Mouse (Mus musculus) cerebral cortex, adult 2 months (tissue): Measurements from ENCODE around the gene Vezt.

Experiments
- WGBS: fragments of 180-500 bp; shearing (Covaris S2); methylation state at CpG from one replicate; pipeline ENCODE4 v1.1.7; 2018; 5-methylcytosine and 5-hydroxymethylcytosine counted together

Vezt gene

DNA sequence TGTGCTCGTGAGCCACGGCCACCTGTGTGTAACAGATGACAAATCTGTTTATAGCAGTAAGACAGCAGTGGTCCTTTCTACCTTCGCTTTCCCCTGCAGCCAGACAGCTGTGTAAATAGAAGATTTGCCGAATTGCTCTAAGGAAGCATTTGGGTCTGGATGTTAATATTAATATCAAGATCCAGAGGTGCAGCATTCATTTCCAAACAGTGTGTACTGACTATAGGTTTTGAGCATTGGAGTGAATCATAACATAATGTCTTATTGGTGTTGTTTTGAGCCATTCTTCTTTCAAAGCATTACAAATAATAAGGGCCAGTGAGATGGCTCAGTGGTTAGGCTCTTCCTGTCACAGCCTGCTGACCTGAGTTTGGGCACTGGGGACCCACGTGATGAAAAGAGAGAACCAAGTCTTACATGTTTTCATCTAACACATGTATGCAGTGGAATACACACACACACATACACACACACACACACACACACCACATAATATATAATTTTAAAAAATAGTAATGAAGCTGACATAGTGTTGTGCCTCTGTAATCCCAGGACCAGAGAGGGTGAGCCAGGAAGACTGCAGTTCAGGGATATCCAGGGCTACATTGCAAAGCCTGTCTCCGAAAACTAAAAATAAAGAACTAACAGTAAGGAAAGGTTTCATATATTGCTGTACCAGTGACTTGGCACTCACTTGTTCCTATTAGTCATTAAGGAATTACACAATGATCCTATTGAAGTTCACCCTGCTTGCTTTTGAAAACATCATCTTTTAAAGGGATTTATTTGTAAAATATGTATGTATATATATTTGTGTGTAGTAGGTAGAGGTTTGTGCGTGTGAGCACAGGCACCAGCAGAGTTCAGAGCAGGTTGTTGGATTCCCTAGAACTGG lies 3.0 kb upstream of the Vezt start:
- 68% methylated on average over 7 of the region's 7 CpGs for WGBS

DNA sequence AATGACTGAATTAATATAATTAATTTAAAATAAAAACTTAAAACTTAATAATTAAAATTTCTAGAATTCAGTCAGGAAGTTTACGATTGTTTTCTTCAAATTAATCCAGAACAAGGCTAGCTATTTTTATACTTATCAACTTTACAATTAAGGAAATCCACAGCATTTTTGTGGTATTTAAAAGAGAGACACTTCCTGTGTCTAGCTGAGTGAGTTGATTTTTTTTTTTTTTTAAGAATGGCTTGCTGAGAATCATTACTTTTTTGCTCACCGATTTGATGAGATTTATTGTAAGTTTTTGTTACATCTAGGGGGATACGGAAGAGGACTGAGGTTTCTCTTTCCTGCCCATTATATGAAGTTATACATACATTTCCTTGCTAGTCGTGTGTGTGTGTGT lies 2.0 kb upstream of the Vezt start:
- 63% methylated on average over 4 of the region's 4 CpGs for WGBS

DNA sequence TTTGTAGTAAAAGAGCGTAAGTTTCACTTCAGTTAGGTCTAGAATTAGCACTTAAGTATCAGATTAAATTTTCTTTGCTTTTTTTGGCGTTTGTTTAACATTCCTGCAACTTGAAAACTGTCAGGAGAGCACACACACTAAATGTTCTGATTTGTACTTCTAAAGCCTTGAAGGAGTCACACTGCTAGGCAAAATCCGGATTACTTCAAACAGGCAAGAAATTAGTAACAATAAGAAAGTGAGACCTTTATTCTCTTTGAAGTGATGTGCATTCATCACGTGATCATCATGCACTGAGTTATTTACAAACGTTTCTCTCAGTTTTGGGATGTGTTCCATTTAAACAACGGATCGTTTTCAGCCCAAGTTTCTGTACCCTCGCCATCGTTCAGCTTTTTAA lies 1.6 kb upstream of the Vezt start:
- WGBS: 32% methylated on average over 9 of the region's 9 CpGs

DNA sequence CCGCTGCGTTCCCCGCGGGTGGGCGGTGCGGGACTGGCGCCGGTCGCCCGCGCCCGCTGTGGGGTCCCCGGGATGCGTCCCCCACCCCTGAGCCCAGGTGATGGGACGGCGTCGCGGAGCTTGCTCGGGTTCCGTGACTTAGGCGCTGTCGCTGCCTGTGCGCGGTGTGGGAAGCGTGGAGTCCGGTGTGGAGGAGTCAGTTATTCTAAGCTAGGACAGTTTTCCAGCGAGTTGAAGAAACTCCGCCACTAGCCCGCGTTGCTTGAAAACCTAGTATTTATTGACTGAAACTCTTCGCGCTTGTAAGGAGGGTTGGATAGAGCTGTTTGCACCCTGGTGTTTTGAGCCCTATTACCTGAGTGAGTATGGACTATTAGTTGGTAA lies 750 bp upstream of the Vezt start:
- WGBS: under 1% methylated on average over 31 of the region's 32 CpGs

DNA sequence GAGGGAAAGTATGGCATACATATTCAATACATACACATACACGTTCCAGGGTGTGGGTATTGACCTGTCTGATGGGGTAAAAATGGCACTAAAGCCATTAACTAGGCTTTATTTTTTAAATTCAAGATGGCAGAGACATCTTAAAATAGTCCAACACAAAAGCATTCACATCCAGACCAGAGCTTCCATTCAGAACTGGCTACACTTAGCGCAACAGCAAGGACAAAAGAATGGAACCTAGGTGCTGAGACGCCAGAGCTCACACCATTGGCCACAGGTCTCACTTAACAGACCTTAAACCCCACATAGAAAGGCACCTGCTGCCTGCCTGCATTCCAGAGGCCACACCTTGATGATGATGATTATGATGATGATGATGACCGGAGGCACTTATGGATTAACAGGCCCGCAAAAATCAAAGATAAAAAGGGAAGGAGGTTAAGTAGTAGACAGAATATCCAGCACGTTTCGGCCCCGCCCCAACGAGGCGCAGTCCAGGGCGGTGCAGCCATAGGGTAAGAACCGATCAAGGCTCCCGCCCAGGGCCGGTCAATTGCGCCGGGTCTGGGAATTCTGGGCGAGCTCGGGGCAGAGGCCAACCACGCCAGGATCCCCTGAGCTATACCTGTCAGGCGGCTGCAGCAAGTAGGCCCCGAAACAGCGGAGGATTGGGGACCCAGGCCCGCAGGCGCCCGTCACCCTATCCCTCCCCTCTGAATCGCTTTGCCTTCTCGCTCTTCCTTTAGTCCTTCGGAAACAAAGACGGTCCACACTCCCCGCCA lies 550 bp downstream of the Vezt start:
- WGBS: under 1% methylated on average over 30 of the region's 30 CpGs

DNA sequence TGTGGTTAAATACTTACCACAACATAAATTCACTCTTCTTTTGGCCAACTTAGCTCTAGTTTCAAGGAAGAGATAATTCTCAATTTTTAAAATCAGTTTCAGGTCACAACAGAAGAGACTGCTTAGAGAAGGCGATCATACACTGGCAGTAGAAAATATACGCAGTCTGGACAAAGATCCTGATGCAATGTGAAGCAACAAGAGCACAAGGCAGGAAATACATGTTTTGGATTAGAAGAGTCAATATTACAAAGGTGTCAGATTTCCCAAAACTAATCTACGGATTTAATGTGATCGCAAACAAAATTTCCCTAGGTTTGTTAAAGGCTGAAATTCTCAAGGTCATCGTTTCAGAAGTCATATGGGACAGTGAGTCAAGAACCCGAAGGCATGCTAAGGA lies 4.5 kb downstream of the Vezt start:
- WGBS: 91% methylated on average over 6 of the region's 6 CpGs

DNA sequence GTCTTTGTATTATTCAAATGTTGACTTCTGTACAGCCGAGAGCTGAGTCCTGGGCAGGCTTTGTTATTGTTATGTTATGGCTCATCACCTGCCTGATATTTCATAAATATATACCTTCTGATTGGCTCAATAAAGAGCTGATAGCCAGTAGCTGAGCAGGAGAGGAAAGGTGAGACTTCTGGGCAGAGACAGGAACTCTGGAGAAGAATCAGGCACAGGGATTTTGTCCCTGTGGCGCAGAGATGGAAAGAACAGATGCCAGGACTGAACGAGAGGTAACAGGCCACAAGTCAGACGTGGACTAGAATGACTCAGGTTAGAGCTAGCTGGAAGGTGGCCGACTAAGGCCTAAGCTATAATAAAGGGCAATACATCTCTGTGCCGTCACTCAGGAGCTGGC lies 7.1 kb downstream of the Vezt start:
- WGBS: 85% methylated on average over 6 of the region's 6 CpGs

DNA sequence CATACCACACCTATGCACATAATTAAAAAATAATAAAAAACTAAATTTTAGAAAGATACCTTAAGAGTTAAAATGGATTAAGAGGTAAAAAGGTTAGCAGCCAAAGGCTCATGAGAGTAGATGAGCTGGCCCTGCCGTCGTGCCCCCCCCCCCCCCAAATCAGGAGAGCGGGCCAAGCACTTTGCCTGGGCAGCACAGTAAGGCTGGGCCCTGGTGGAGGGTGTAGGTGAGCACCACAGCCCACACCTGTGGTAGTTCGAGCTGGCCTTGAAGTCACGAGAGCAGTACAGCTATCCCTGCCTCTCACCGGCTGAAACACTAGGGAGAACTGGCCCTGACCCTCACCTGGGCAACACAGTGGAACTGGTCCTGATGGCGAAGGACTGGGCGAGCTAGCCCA lies 10.5 kb downstream of the Vezt start:
- WGBS: 97% methylated on average over 8 of the region's 8 CpGs

DNA sequence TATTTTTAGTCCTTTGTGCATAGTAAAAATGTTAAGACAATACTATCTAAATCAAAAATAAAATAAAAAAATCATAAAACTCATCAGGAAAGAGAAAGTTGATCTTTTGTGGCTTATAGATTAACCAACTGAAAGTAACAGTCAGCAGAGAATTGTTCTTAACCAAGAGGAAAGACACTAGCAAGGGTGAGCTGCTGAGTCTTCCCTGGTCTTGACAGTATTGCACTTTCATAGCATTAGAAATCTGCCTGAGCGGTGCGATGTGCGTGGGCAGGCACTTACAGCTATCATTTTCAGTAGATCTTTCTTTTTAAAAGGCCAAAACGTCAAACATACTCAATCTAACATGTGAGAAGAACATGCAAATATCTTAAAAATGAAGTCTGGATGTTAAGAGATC lies 14.6 kb downstream of the Vezt start:
- 68% methylated on average over 4 of the region's 4 CpGs for WGBS

DNA sequence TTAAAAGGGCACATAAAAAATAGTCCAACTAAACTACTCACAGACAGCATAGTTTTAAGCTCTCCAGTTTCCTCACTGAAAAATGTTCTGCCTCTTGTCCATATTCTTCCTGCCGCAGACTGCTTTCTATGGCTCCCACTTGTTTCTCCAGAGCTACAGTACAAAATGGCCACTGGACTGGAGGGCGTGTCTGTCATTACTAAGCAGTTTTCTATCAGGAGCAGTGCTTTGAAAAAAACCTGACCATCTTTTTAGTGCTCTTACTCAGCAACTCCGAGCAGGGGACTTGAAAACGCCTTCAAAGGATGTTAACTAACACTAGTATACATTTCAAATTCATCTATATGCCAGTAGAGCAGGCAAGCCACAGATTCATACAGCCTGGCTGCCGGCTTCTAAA lies 15.0 kb downstream of the Vezt start:
- 61% methylated on average over 5 of the region's 5 CpGs for WGBS

DNA sequence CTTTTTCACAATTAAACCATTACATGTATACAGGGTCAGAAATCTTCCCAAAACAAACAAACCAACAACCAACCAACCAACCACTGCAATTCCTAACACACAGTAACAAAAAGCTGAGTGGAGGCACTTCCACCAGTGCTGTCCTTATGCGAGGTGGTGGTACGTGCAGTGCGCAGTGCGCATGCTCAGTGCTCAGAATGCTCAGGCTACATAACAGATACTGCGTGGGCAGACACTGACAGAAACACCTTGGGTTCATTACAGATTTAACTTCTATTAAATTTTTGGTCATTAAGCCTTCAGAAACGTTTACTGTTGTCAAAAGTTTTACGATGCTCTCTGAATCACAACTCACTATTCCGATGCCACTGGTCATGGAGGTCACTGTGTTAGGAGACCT lies 18.2 kb downstream of the Vezt start:
- 88% methylated on average over 8 of the region's 8 CpGs for WGBS

DNA sequence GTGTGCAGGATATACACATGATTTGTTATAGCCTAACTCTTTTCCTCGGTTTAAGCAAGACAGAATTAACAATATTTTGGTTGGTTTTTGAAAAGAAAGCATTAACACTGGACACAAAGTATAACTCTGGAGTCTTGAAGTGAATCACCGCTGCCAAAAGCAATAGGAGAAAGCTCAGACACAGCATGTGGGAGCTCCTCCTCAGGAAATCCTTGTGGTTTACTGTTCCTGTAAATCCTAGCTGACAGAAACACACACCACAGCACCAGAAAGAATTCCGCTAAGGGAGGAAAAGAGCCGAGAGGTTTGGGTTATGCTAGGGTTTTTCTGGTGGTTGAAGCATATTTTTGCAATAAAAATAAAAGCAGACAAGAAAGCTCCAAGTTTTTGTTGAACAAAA lies 21.4 kb downstream of the Vezt start:
- 29% methylated on average over 4 of the region's 4 CpGs for WGBS

DNA sequence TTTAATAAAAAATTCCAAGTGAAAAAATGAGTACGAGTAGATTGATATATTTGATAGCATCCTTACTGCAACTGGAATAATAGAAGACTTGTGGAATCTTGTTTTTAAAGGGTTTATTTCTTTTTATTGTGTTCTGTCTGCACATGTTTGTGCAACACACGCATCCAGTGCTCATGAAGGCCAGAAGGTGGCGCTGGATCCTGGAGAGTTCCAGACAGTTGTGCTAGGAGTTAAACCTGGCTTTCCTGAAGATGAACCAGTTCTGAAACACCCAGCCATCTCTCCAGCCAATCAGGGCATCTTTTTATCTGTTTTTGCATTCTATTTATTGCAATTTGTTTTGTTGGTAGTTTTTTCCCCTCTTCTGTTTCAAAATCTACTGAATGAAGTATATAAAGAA lies 22.4 kb downstream of the Vezt start:
- 50% methylated on average over 3 of the region's 3 CpGs for WGBS

DNA sequence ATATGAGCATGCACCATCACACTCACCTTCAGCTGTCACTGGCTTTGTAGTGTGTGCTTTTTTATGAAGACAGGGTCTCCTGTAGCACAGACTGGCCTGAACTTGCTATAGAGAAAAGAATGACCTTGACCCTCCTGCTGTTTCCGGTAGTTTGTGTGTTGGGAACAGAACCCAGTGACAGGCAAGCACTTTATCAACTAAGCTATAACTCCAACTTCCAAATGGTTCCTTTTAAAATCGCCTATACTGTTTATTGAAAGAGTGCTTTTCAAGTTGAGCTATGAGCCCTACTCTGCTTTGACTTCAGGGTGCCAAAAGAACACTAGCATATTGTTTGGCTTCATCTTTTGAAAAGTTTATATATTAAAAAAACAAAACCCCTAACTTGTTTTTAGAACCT lies 24.6 kb downstream of the Vezt start:
- 70% methylated on average over 2 of the region's 2 CpGs for WGBS

DNA sequence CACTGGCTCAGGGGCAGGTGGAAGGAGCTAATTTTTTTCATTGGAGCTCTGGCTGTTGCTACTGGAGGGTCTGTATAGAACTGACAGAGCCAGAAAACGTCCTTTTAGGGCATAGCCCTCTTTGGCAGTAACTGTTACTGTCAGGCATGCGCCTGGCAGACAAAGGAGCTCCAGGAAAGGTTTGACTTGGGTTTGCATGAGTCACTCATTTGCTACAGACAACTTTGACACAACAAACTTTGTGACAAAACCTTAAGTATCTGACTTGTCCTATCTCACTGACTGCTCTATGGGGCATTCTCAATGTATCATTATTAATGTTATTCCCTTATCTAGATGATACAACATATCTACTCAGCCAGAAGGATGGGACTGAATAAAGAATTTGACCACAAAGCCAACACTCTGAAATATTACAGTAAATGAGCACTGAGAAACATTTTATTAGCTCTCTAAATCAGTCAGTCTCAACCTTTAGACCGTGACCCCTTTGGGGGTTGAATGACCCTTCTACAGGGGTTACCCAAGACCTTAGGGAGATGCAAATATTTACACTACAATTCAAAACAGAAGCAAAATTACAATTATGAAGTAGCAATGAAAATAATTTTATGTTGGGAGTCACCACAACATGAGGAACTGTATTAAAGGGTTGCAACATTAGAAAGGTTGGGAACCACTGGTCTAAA lies 25.5 kb downstream of the Vezt start:
- 67% methylated on average over 3 of the region's 3 CpGs for WGBS

DNA sequence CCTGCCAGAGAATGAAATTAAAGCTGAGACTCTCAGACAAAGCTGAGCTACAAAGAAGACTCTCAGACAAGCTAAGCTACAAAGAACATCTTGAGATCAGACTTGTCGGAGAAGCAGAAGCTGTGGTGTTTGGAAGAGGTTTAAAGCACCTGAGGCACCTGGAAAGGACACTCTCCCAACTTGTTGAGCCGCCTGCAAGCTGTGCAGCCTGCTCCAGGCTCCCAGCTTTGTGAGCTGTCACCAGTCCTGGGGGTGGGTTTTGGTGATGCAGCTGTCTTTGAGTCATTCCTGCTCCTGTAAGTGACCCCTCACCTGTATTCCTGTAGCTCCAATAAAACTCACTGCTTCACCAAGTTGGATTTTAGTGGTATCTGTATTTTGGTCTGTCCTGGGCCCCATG lies 27.3 kb downstream of the Vezt start:
- WGBS: 90% methylated on average over 2 of the region's 2 CpGs

DNA sequence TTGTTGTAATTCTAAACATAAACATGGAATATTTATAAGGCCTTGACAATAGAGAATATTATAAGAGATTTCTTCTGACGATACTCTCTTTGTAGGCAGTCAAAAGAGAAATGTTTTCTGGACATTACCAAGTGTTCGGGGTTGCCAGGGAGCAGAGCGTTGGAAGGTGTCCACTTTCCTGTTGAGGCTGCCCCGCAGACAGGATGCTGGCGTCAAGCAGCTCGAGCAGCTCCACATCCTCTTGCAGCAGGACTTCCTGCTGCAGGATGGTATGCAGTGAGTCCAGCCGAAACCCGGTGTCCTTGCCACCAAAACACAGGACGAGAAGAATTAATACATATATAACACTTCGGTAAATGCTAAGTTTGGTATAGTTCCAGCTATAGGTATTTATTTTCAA lies 35.4 kb downstream of the Vezt start:
- WGBS: 74% methylated on average over 10 of the region's 10 CpGs

DNA sequence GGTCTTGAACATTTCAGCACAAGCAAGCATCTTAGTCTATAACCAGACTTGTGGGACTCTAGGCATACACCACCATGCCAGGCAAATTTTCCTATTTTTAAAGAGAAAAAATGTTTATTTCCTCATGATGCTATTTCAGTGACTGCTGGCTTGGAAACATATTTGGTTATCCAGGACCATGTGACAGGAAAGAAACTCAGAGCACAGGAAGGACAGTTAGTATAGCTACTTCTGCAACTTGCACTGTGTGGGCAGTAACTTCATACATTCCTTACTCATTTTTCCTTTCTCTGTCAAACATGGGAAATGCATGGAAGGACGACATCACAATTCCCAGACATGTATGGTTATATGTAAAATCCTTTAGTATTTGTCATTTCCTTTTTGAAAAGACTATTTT lies 36.3 kb downstream of the Vezt start:
- 78% methylated on average over 1 of the region's 1 CpGs for WGBS

DNA sequence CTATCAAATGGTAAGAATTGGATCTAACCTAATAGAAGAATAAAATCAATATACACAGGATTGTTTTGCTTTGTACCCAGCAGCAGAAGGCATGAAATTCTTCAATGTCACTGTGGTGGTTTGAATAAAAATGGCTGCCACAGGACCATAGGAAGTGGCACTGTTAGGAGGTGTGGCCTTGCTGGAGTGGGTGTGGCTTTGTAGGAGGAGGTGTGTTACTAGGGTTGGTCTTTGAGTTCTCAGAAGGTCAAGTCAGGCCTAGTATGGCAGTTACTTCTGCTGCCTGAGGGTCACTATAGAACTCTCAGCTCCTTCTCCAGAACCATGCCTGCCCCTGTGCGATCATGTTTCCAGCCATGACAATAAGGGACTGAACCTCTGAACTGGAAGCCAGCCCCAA lies 40.5 kb downstream of the Vezt start:
- 100% methylated on average over 1 of the region's 1 CpGs for WGBS

DNA sequence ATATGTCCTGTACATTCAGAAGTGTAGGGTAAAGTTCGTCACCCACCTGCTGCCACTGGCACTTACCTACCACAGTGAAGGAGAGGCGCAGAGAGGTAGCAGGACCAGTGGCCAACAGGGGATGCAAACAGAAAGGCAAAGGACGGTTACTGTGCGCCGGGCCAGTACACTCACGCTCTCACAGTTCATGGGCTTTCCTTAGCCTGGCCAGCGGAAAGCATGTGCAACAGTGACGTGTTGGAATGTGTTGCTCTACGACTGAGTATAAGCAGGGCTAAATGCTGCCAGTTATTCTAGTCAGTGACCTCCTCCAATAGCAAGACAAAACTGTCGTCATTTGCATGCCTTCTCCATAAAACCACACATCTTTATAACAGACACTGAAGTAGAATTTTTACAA lies 41.5 kb downstream of the Vezt start:
- WGBS: 89% methylated on average over 10 of the region's 10 CpGs

DNA sequence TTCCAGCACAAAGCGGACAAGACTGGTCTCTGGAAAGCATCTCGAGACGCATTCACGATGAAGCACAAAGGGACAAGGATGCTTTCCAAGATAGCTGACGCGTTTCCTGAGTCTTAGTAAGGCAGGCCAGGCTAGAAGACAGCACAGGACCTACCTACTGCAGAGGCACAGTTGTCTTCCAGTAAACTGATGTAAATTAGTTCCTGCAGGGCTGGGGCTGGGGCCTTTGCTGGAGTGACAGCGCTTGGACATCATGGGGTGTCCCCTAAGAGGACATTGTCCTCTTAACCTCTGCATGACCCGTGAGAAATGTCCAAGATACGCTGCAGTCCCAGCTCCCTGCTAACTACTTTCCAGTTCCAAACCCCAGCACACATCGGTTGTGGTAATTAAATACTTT lies 66.3 kb downstream of the Vezt start:
- 47% methylated on average over 10 of the region's 10 CpGs for WGBS

DNA sequence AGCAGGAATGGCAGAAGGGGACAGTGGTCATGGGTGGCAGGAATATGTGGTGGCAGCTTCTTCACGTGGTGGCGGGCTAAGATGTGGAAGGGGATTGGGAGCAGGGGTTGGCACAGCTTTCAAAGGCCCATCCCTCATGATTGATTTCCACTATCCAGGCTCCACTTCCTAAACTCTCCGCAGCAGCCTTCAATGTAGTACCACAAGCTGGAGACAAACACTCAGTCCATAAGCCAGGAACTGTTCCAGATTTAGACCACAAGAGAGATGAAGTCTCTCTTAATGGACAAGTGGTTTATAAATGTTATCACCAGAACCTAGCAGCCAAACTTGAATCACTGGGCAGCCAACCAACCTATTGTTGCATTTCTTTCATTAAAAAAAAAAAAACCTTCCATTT lies 81.6 kb downstream of the Vezt start:
- 79% methylated on average over 3 of the region's 3 CpGs for WGBS

DNA sequence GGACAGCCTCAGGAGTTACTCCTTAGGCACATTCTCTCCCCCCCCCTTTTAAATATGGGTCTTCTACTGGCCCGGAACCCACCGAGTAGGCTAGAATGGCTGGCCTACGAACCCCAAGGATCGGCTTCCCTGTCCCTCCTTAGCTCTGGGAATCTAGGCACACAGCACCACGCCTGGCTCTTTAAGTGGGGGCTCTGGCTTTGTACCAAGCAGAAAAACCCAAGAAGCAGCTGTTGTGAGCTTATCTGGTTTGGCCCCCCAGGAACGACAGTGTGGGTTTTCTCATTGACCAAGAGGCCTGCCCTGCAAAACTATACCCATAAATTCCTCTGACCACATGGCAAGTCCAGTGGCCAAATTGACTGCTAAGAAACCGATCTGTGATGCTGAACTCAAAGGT lies 82.1 kb downstream of the Vezt start:
- 91% methylated on average over 7 of the region's 7 CpGs for WGBS
